ENCODE assay signal across 8 mouse cellular contexts in the genomic region with DNA sequence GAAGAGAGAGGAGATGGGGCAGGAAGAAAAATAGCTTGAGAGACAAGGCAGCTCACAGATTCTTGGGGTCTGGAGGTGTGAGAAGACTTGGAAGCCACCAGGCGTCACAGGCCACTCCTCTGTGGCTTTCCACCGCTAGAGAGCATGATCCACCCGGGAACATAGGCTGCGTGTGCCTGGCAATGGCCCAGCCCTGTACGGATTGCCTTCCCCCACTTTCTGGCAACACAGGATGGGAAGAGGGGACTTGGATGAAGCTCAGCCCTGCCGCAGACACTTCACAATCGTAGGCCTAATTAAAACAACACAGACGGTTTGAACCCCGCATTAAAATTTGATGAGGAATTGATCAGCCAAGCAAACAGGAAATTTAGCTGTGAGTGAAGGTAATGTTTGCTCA.
DNase-seq lines count a peak whose midpoint lies in the region; ATAC-seq and TF ChIP-seq lines count a peak whose summit lies in the region.
"Had no signal": no experiment of that assay in that cellular context is flagged by ENCODE, and none has a peak within 500 bp of the region (broad histone marks: within the 10 kb centered on the region; RNA-seq: fewer than 3 reads in every experiment).

No protein-coding gene starts in this region.

- WGBS in lung, embryonic 14.5 days: 49% methylated on average over 9 of the region's 9 CpGs
- 24% methylated on average over 9 of the region's 9 CpGs for WGBS in forebrain, embryonic 16.5 days
- WGBS in midbrain, embryonic 16.5 days: 53% methylated on average over 9 of the region's 9 CpGs

- no peaks in the 10 kb centered on the region for H3K27me3 ChIP-seq in lung, embryonic 14.5 days (ENCODE audit: insufficient read depth, low read length)
- H3K27me3 ChIP-seq in forebrain, embryonic 16.5 days (replicated peaks; ENCODE audit: control insufficient read depth, insufficient read depth, low read length): no peaks in the 10 kb centered on the region
- H3K27me3 ChIP-seq in midbrain, embryonic 16.5 days (ENCODE audit: control insufficient read depth, insufficient read depth, low read depth, low read length): no peaks in the 10 kb centered on the region

- no peak overlapping the region for H3K4me2 ChIP-seq in lung, embryonic 14.5 days
- no peak overlapping the region for H3K4me2 ChIP-seq in forebrain, embryonic 16.5 days (ENCODE audit: low read length)
- no peak overlapping the region for H3K4me2 ChIP-seq in midbrain, embryonic 16.5 days (ENCODE audit: low read length)

- TF ChIP-seq CTCF in lung, embryonic 14.5 days (IDR thresholded peaks at IDR 0.05; ENCODE audit: low read depth): no peak

- H3K4me3 ChIP-seq in lung, embryonic 14.5 days (ENCODE audit: low read depth, low read length): no peak overlapping the region
- no peak overlapping the region for H3K4me3 ChIP-seq in forebrain, embryonic 16.5 days (replicated peaks; ENCODE audit: low read length)
- no peak overlapping the region for H3K4me3 ChIP-seq in midbrain, embryonic 16.5 days (ENCODE audit: low read depth, low read length)

- no peaks in the 10 kb centered on the region for H3K9me3 ChIP-seq in lung, embryonic 14.5 days (ENCODE audit: low read depth, low read length)
- no peaks in the 10 kb centered on the region for H3K9me3 ChIP-seq in forebrain, embryonic 16.5 days (ENCODE audit: control insufficient read depth, low read length)
- H3K9me3 ChIP-seq in midbrain, embryonic 16.5 days (replicated peaks; ENCODE audit: control insufficient read depth, low read length, poor library complexity, severe bottlenecking): no peaks in the 10 kb centered on the region

- no peak overlapping the region for H3K27ac ChIP-seq in lung, embryonic 14.5 days (ENCODE audit: low read depth)
- peak overlapping the region; percentile 81 for H3K27ac ChIP-seq in forebrain, embryonic 16.5 days (ENCODE audit: low read length)
- no peak overlapping the region for H3K27ac ChIP-seq in midbrain, embryonic 16.5 days (ENCODE audit: low read length)

- no peak overlapping the region for H3K9ac ChIP-seq in lung, embryonic 14.5 days
- H3K9ac ChIP-seq in forebrain, embryonic 16.5 days (replicated peaks; ENCODE audit: low read depth, low read length): no peak overlapping the region; the same call in 1 of the 2 replicates
- no peak overlapping the region for H3K9ac ChIP-seq in midbrain, embryonic 16.5 days (ENCODE audit: low read depth, low read length)

- H3K4me1 ChIP-seq in lung, embryonic 14.5 days (ENCODE audit: insufficient read depth): no peaks in the 10 kb centered on the region
- H3K4me1 ChIP-seq in forebrain, embryonic 16.5 days (replicated peaks; ENCODE audit: control insufficient read depth, insufficient read depth, low read length): peaks cover 27% of the 10 kb centered on the region
- peaks cover 11% of the 10 kb centered on the region for H3K4me1 ChIP-seq in midbrain, embryonic 16.5 days (ENCODE audit: control insufficient read depth, insufficient read depth, low read length)

- ATAC-seq in lung, embryonic 14.5 days (ENCODE audit: insufficient read depth): no peak
- peak; percentile 80 for ATAC-seq in forebrain, embryonic 16.5 days
- ATAC-seq in midbrain, embryonic 16.5 days: peak; percentile 42; the same call in 1 of the 2 replicates
- no peak for ATAC-seq in CD4-positive, CD25-positive, alpha-beta regulatory T cell, adult 4 months

- H3K36me3 ChIP-seq in lung, embryonic 14.5 days (ENCODE audit: insufficient read depth): no peaks in the 10 kb centered on the region
- H3K36me3 ChIP-seq in forebrain, embryonic 16.5 days (ENCODE audit: control insufficient read depth, insufficient read depth): no peaks in the 10 kb centered on the region
- H3K36me3 ChIP-seq in midbrain, embryonic 16.5 days (ENCODE audit: control insufficient read depth, insufficient read depth, low read length): no peaks in the 10 kb centered on the region

- DNase-seq in lung, embryonic 14.5 days: peak; percentile 17
- DNase-seq in lung, postnatal 4 days: no peak
- peak; percentile 77 to 87 for DNase-seq in layer of hippocampus, adult 18-20 months (ENCODE audit: low spot score in 2 of 2)
- DNase-seq in urinary bladder, adult 18-20 months (ENCODE audit: low spot score in 2 of 2): no peak
- DNase-seq: kidney, adult 9 months had no signal

Comparison
In these comparisons a context has a peak if more than half of its experiments do, and no peak if none do; other contexts are left out.
1. DNase-seq: peak in lung, embryonic 14.5 days (single experiment) and layer of hippocampus, adult 18-20 months (2 of 2); none in lung, postnatal 4 days (0 of 2) and urinary bladder, adult 18-20 months (0 of 2).
2. ATAC-seq: peak in forebrain, embryonic 16.5 days (single experiment) and midbrain, embryonic 16.5 days (single experiment); none in lung, embryonic 14.5 days (single experiment) and CD4-positive, CD25-positive, alpha-beta regulatory T cell, adult 4 months (single experiment).